Mouse (Mus musculus) liver, adult 2 months (tissue): ENCODE measurements at regions not wholly inside any gene's neighbourhood (a gene's known extent, or its start where the extent isn't known, plus 50 kb on each side); places are given as distances from the start of the nearest gene placed in this dataset.

Experiments
- CTCF ChIP-seq: fragments of 200-500 bp; IDR thresholded peaks from 2 replicates; pipeline ENCODE4 v1.5.1; 2011; ENCODE audit warnings: low read depth, low read length, control low read depth
- POLR2A ChIP-seq: fragments of 200-500 bp; IDR thresholded peaks from 2 replicates; pipeline ENCODE4 v1.6.1; 2011; ENCODE audit warnings: low read length, control low read depth; ENCODE audit not compliant: insufficient read depth; ENCODE audit errors: extremely low read depth

DNA sequence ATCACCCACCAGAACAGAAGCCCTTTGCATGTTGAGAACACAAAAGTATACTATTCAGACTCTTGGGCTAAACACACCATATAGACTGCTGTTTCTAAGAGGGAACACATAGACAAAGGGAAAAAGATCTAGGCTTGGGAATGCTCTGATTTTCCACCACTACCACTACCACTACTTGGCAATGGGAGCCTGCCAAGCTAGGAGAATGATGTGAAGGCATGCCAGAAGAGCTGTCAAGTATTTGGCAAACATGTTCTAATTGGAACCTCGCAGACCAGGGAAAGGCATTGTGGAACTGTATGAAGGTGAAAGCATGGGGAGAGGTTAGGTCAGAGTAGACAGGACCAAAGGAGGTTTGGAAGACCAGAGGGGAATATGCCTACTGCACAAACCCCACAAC, 701.2 kb downstream of the Nedd1 start:
- TF ChIP-seq CTCF (no peak), POLR2A (no peak)
